Mouse (Mus musculus) natural killer cell, adult 2 months (primary cell): ENCODE measurements around the gene Il6ra.
"Not testable (repeated sequence)": the region's sequence is repeated elsewhere in the genome, so short reads cannot be mapped to it uniquely, and the experiment has no call there.

Experiments used
- DNase-seq, 2 experiments: peaks; one replicate each; pipeline ENCODE4 v3.0.0; 2022; ENCODE audit warnings: low spot score in 2 of 2

Il6ra gene

DNA sequence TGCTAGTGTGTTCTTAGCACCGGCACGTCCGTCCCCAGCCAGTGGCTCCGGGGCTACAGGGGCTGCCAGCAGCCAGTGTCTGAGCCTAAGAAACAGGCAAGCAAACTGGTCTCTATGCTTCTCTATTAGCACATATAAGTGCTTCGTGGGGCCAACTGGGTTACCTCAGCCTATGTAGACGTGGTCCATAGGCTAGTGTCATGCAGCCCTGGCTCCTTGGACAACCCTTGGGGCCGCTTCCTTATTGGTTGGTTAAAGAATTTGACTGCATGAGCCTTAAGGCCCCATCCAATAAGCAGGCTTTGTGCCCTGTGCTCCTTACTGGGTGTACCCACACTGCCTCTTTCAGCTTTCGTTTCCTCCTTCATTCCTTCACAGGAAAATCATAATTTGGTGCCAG lies 37.2 kb downstream of the Il6ra start:
- DNase-seq: no peak

DNA sequence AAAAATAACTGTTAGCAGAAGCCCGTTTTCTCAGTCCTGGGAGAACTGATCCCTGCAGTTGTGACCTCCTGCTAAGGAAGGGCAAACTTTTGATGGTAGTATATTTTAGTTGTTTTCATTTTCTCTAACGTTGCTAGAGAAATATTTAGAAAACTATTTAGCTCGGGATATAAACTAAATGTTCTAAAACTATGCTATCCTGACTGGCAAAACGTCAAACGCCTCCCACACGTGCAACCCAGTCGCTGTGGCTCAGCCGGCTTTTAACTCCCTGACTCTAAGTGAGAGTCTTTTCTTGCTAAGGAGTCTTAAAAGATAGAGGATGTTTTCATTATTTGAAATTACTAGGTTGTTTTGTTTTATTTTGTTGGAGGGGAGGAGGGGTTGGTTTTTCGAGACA lies 38.0 kb downstream of the Il6ra start:
- no peak for DNase-seq

DNA sequence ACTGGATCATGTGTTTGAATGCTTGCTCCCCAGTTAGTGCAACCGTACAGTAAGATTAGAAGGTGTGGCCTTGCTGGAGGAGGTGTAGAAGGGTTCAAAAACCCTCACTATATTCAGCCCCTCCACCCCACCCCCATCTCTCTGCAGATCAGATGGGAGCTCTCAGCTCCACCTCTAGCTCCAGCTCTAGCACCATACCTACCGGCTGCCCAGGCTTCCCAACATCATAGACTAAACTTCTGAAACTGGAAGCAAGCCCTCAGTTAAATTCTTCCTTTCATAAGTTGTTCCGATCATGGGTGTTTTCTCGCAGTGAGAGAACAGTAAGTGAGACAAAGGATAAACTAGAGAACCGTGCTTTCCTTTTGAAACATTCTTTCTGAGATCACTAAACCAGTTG lies 38.9 kb downstream of the Il6ra start:
- no peak for DNase-seq

DNA sequence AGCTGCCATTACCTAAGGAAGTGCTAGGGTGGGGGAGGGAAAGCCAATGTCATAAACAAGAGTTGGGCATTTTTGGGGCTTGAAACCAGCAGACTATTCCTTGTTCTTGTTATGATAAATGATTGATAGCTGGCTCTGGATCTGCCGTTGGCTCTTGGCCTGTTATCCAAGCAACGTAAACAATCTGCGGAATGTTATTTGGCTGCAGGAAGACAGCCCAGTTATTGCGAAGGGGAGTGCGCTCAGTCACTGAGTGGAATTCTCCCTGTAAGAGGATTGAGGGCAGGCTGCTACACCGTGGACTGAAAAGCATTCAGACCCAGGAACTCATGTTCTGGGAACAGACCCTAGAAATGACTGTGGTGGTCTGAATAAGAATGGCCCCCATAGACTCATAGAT lies 40.3 kb downstream of the Il6ra start:
- no peak for DNase-seq

DNA sequence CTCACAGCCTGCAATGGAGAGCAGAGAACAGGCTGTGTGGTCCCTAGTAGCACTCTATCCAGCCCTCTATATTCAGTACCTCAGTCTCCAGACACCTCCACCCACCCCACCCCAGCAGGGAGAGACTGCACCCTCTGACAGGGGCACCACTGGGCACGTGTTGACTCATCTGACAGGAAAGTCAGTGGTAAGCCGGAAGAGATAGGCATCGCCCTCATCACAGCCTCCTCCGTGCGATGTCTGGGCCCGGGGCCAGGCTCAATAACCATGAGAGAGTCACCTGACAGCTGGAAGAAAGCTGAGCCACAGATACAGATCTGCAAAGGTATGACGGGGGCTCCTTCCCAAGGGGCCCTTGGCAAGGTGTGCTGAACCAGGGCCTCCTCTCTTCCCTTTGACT lies 40.8 kb downstream of the Il6ra start:
- DNase-seq: peak; percentile 55 to 77

DNA sequence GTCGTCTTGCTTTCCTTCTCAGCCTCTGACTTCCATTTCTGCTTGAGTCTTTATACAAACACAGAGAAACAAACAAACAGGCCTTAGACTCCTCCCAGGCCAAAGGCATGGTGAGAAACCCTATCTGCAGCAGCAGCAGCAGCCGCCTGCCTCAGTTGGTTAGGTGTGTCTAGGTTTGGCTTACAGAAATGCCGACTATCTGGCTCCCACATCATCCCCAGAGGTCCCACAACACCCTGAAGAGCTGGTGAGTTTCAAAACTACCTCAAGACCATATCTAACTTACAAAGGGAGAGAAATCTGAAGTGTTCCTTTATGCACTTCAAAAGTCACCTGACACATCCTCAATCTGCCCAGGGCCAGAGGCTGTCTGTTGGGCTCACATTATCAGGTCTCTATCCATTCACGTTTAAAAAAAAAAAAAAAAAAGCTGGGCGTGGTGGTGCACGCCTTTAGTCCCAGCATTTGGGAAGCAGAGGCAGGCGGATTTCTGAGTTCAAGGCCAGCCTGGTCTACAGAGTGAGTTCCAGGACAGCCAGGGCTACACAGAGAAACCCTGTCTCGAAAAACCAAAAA lies 41.6 kb downstream of the Il6ra start:
- no peak for DNase-seq

DNA sequence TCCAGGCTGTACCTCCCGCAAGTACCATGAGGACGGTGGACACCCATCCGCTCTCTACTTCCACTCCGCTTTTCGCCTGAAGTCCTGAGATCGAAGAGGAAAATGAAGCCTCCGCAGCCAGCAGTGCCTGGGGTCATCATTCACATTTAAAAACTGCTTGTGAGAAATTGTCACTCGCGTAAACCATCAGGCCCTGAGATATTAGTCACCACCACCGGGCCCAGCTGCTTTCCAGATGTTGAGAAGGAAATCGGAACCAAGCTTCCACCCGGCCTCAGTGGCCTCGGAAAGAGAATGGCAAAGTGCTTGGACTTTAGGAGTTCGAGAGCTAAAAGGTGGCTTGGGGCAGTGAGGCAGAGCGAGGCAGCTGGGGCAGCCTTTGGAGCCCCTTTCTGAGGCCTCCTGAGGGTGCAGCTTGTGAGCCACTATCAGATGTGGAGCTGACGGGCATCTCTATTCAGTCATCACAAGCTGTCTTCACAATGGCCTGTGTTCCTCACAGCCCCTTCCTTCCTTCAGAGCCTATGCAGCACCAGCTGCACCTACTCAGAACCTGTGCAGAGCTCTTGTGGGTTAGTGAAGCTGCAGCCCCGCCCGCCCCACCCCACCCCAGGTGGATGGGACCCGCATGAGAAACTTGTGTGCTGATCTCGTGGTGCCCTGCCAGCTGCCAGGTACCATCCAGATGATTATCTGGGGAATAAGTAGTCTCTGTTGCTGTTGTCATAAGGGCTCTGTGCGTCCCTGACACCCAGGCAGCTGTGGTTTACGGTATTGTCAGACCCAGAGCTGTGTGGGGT lies 42.3 kb downstream of the Il6ra start:
- peak in 1 of 2 experiments; percentile 23 for DNase-seq

DNA sequence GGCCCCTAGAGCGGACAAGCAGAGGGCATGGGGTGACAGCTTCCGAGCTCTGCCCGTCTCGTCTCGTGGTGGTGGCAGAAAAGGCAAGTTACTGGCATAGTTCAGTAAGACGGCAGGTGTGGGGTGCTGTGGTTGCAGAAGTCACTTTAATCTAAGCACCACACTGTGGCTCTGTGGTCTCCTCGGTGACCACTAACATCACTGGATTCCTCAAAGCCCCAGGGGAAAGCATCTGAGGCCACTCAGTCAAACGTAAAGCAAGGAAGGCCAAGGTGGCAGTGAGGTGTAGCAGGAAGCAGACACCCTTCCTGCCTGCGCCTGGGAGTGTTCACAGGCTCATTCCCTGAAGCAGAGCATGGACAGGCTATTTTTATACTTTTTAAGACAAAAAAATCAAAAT lies 43.4 kb downstream of the Il6ra start:
- DNase-seq: peak; percentile 63 to 71

DNA sequence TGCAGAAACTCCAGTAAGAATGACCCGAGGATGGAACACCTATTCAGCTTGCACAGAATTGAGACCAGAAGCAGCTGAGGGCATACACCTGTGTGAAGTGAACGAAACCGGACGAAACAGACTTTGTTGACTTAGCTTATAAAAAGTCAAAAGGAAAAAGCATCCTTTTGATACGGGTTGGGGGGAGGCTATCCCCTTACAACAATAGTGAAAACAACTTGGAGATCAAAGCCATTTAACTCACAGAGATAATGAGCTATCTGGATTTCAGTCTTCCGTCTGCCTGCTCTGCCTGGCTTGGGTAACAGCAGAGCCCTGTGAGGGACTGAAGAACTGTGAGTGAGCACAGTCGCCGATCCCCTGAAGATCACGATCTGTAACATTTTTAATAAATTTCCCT lies 44.0 kb downstream of the Il6ra start:
- no peak for DNase-seq

DNA sequence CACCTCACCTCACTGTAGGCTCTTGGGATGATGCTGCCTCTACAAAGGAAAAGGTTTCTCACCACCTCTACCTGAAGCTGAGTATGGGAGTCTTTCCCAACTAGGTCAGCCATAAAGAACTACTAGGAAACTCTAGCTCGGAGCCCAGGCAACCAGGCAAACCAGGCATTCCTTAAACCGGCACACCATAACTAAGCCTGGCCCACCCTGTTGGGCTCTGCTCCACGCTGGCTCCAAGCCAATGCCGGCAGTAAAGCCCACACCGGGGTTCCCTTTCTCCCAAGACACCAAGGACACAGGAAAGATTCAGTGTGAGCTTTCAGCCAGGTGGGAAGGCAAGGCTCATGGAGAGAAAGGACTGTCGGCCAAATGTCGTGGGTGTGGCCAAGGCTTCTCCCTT lies 44.6 kb downstream of the Il6ra start:
- no peak for DNase-seq

DNA sequence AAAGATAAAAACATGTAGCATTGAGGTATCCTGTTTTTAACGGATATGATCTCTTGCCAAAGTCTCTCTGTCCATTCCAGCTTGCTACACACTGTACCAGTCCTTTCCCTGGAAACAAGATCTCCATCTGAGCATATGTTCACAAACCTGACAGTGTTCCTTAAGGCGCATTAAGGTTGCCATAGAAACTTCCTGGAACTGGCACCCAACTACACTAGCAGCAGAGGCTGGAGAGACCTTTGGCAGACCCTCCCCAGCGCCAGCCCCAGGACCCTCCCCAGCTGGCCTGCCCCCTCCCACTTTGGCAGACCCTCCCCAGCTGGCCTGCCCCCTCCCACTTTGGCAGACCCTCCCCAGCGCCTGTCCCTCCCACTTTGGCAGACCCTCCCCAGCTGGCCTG lies 45.3 kb downstream of the Il6ra start:
- no peak for DNase-seq

DNA sequence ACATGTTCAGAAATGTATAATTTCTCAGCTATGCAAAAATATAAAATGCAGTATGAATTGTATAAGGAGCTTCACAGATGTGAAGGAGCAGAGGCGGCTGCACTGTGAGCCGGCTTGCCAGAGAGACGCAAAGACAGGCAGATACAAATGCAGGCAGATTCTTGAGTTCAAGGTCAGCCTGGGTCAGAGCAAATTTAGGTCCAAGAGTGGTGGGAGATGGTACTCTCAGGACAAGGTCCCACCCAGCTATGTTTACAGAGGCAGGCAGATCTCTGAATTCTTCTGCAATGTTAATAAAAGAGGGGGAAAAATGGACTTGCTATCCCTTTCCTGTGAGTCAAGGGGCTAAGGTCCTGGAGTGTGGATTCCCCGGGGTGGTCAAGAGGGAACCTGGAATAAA lies 47.2 kb downstream of the Il6ra start:
- no peak for DNase-seq

DNA sequence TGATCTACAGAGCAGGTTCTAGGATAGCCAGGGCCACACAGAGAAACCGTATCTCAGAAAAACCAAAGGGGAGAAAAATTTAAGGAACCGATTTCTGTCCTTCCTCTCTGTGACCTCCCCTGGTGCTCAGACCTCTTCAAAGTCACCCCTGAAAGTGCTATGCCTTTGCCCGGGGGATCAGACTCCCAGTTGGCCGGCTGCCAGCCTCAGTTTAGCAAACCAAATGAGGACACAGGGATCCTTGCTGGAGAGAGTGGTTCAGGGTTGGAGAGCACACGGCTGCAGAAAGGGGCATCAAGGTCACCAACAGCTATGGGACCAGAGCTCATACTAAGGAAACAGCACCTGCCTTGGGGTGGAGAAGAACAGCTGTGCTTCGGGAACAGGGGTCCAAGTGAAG lies 48.0 kb downstream of the Il6ra start:
- no peak for DNase-seq

DNA sequence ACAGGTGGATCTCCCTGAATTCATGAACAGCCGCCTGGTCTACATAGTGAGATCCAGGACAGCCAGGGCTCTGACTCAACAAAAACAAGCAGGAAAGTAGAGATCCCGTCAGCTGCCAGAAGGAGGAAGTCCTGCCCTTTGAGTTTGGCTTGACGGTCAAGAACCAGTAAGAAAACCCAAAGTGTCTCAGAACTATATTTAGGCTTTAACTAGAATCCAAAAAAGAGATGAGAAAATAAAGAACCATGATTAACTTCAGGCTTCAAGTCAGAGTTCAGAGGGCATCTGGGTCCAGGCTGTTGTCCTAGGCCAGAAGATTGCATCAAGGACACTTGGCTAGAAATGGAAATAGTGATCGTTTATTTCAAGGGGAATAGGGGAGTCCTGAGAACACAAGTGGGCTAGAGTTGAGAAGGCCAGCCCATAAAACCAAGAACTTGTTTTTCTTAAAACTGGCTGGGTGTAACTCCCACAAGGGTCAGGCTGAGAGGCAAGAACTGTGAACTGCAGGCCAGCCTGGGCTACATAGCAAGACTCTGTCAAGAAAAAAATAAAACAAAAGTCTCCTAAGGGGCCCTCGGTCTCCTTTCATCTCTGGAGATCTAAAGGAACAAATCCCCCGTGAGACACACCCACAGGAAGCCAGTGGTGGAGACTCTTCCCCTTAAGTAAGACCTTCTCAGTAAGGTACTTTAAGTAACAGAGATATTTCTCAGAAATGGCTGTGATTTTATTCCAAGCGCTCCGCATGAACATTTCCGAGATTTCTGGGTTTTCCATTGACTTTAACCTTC lies 49.1 kb downstream of the Il6ra start:
- peak in 1 of 2 experiments; percentile 18 for DNase-seq

DNA sequence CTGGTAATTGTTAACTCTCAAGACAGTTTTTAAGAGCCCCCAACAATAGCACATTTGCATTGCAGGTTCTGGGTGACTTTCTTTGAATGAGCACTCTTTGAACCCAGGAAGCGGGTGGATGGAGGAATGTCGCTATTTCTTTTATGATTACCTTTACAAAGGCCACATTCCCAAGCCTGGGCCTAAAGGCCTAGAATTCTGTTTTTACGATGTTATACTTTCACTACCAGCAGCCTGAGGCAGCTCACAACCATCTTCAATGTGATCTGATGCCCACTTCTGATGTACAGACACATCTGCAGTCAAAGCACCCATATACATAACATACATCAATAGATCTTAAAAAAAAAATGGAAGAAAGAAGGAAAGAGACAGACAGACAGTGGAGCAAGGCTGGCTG lies 49.7 kb downstream of the Il6ra start:
- not testable (repeated sequence) for DNase-seq

DNA sequence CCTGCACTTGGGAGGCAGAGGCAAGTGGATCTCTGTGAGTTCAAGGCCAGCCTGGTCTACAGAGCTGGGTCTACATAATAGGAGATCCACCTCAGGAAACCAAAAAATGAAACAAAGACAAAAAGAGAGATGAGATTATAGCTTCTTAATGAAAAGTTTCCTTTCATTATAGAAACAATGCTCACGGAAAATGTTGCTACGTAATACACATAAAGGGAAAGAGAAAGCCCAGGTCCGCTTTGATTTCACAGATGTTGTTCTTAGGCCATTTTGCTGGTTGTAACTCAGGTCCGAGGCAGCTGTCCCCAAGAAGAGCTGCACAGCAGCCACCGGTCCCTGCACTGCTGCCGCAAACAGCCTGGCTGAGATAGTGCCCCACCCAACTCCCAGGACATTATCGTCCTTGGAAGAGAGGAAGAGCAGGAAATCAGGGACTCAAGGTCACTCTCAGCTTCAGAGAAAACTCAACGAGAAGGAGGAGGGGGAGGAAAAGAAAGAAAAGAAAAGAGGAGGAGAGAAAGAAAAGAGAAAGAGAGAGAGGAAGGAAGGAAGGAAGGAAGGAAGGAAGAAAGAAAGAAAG lies 50.7 kb downstream of the Il6ra start:
- no peak for DNase-seq

DNA sequence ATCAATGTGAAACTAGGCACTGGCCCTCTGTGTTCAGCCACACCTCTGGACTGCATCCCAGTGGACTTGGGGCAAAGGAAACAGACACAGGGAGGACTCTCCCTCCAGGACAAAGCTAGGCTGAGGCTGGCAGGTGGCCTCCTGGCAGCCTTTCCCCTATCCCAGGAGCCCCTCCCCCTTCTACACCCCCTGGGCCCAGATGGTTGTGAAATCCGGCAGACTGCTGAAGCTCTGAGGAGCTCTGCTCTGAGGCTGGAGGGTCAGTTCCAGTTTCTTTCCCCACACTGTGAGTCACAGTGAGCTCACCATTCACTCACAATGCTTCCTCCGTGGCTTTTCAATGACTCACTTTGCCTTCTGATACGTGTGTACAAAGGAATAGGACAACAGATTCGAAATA lies 51.9 kb downstream of the Il6ra start:
- DNase-seq: no peak

DNA sequence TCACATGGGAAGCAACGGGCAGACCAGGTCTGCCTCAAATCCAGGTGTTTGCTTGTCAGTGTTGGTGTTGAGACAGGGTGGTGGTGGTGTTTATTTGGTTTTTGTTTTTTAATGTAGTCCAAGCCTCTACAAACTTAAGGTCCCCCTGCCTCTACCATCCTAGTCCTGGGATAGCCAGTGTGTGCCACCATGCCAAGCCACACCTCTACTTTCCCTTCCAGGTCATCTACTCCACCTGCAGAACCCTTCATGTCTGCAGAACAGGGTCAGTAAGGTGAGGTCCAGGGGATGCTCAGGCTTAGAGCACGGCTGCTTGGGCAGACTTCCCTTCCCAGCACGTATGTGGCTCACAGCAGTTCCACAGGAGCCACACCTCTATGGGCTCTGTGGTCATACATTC lies 52.7 kb downstream of the Il6ra start:
- no peak for DNase-seq

DNA sequence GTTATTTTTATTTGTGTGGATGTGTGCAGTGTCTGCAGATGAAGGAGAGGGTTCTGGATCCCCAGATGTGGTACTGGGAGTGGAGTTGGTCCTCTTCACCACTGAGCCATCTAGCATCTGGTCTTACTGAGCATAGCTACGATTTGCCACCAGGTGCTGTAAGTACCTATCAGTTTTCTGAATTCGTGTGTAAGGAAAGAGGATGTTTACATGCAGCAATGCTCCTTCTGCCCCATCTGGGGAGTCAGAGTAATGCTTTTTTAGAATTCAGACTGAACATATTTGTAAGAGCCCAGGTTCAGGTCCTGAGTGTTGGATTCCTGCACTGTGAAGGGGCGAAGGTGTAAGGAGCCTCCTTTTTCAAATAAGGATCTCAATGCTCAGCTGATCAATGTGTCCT lies 53.1 kb downstream of the Il6ra start:
- no peak for DNase-seq

DNA sequence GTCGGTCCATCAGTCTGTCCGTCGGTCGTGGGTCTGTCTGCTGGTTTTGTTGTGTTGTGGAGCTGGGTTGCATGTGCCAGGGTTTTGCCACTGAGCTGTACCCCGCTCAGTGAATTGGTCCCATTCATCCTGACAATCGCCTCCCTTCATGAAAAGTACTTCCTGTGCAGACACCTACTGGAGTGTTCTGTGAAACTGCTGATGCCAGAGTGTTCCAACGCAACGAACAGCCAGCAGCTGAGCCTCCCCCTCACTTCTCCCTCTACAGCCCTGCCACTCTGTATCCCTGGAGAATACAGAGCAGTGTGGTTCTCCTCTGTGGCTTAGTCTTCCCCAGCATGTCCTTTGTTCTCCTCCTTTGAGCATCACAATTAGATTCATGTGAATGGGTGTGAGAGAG lies 54.1 kb downstream of the Il6ra start:
- no peak for DNase-seq

DNA sequence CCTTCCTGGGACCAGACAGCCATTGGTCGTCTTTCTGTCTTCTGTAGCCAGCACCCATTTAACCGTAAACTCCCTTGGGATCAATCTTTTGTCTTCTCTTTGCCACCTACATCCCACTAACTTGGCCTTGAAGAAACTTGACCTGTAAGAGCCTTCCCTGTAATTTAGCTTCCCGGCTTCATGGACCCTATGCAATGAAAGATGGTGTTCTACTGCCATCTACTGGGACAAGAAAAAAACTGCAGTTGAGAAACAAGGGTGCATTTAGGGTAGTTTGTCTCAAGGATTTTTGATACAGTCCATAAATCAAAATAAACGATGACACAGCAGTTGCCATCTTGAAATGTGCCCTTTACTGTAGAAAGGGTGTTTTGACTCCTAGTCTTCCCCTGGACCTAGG lies 54.9 kb downstream of the Il6ra start:
- peak in 1 of 2 experiments; percentile 18 for DNase-seq

DNA sequence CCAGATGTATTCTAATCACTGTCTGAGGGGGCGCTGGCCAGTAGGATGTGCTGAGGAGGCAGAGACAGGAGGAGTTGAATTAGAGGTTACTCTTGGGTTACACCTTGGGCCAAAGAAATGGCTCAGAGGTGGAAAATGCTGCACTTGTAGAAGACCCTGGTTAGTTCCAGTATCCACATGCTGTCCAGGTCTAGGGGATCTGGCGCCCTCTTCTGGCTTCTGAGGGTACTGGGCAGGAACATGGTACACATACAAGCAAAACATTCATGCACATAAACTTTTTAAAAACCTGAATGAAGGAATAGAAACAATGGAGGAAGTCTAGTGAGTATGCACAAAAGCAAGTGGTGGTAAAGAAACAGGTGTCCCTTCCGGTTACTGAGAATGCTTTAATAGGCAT lies 55.6 kb downstream of the Il6ra start:
- DNase-seq: peak in 1 of 2 experiments; percentile 31

DNA sequence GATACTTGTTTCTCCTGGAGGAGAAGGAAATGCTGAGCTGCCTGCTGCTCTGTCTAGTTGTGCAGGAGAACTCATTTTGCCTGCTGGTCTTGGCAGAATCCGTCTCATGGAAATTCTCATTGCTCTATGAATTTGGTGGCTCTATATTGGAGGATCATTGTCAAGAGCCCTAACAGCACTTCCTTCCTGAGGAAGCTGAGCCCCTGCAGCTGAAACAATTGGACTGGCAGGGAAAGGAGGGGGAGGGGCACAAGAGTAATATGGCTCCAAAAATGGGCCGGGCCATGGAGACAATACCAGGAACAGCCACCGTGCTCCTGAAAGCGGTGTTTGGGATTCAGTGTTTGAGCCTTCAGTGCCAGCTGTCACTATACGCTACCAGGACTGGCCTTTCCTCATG lies 59.2 kb downstream of the Il6ra start:
- no peak for DNase-seq
